Mouse (Mus musculus) MEL-GATA-1-ER (cell line): ENCODE results near the gene Aes.
A peak's percentile ranks its signal among the peaks of the same experiment; 100 is the strongest.

Experiments used
- DNase-seq: peaks from one replicate; pipeline ENCODE4 v3.0.0-alpha.2; 2012; ENCODE audit warnings: low read depth; ENCODE audit errors: extremely low read depth

Aes gene

GRCm38 (mm10) chr10:81559163-81559626 is at the start of gene Aes:
TSS of gene Aes (plus strand) at chr10:81559488.
- DNase-seq = no peak

GRCm38 (mm10) chr10:81510246-81510810 is 49.0 kb upstream of the Aes start:
- no peak for DNase-seq

GRCm38 (mm10) chr10:81513798-81514197 is 45.5 kb upstream of the Aes start:
- no peak for DNase-seq

- DNase-seq = no peak
Observed at GRCm38 (mm10) chr10:81517227-81517626, 42.1 kb upstream of the Aes start.

GRCm38 (mm10) chr10:81518546-81518945 is 40.7 kb upstream of the Aes start:
- DNase-seq = no peak

GRCm38 (mm10) chr10:81519227-81519977 is 39.9 kb upstream of the Aes start:
- DNase-seq = peak; percentile 65

- DNase-seq = no peak
Observed at GRCm38 (mm10) chr10:81519978-81520365, 39.3 kb upstream of the Aes start.

GRCm38 (mm10) chr10:81523142-81523541 is 36.1 kb upstream of the Aes start:
- DNase-seq = no peak

GRCm38 (mm10) chr10:81523570-81523969 is 35.7 kb upstream of the Aes start:
- DNase-seq = no peak

GRCm38 (mm10) chr10:81524051-81524605 is 35.2 kb upstream of the Aes start, which contains the start of gene Gna15:
TSS of gene Gna15 (minus strand) at chr10:81524225.
- DNase-seq = peak; percentile 65

- DNase-seq = peak; percentile 39
Observed at GRCm38 (mm10) chr10:81525017-81525694, 34.1 kb upstream of the Aes start.

GRCm38 (mm10) chr10:81526779-81527178 is 32.5 kb upstream of the Aes start:
- DNase-seq = no peak

- no peak for DNase-seq
Observed at GRCm38 (mm10) chr10:81534826-81535225, 24.5 kb upstream of the Aes start.

GRCm38 (mm10) chr10:81536734-81537133 is 22.6 kb upstream of the Aes start:
- DNase-seq = no peak

GRCm38 (mm10) chr10:81537429-81537828 is 21.9 kb upstream of the Aes start:
- no peak for DNase-seq

GRCm38 (mm10) chr10:81538321-81539048 is 20.8 kb upstream of the Aes start:
- no peak for DNase-seq

- DNase-seq = no peak
Observed at GRCm38 (mm10) chr10:81541363-81541762, 17.9 kb upstream of the Aes start.

GRCm38 (mm10) chr10:81541803-81542202 is 17.5 kb upstream of the Aes start:
- DNase-seq = no peak

- DNase-seq = no peak
Observed at GRCm38 (mm10) chr10:81542727-81543460, 16.4 kb upstream of the Aes start.

- no peak for DNase-seq
Observed at GRCm38 (mm10) chr10:81543633-81544032, 15.7 kb upstream of the Aes start.
